Comparison of ENCODE assay signal across 20 mouse cellular contexts in genomic region chr16:31927412-31927811, GRCm38 (mm10). TPM values are rescaled to one million over a fixed set of nuclear protein-coding genes. Genes with fewer than 3 reads are reported as not detected.
"Had no signal": no experiment of that assay in that cellular context is flagged by ENCODE, and none has a peak within 500 bp of the region (broad histone marks: within the 10 kb centered on the region; RNA-seq: fewer than 3 reads in every experiment).

No protein-coding gene starts in this region.

- H3K4me3 ChIP-seq: neural tube, embryonic 12.5 days; neural tube, embryonic 13.5 days; neural tube, embryonic 15.5 days; stomach, embryonic 15.5 days had no signal

- H3K36me3 ChIP-seq: neural tube, embryonic 12.5 days; neural tube, embryonic 13.5 days; neural tube, embryonic 15.5 days; stomach, embryonic 15.5 days had no signal

- DNase-seq: retina, postnatal 1 day; right cerebral cortex, adult 18-20 months; right cerebral cortex, postnatal 14 days; right cerebral cortex, postnatal 25 days; right cerebral cortex, postnatal 4 days; spleen, adult 18-20 months; thymus, adult 18-20 months; thymus, adult 2 months; thymus, postnatal 14 days; thymus, postnatal 25 days; thymus, postnatal 36 days; thymus, postnatal 4 days had no signal

- H3K27ac ChIP-seq: neural tube, embryonic 12.5 days; neural tube, embryonic 13.5 days; neural tube, embryonic 15.5 days; stomach, embryonic 15.5 days; stomach, postnatal 0 days had no signal

- H3K9me3 ChIP-seq: neural tube, embryonic 12.5 days; neural tube, embryonic 13.5 days; neural tube, embryonic 15.5 days; stomach, embryonic 15.5 days had no signal

- H3K27me3 ChIP-seq: neural tube, embryonic 12.5 days; neural tube, embryonic 13.5 days; neural tube, embryonic 15.5 days; stomach, embryonic 15.5 days had no signal

- H3K4me1 ChIP-seq: neural tube, embryonic 12.5 days; stomach, embryonic 15.5 days had no signal

- H3K9ac ChIP-seq: neural tube, embryonic 12.5 days; neural tube, embryonic 13.5 days; neural tube, embryonic 15.5 days; stomach, embryonic 15.5 days had no signal

- H3K4me2 ChIP-seq: neural tube, embryonic 12.5 days; neural tube, embryonic 13.5 days; neural tube, embryonic 15.5 days; stomach, embryonic 15.5 days had no signal

RNA-seq across cellular contexts. Expression of gene Pigz, which starts 6.2 kb away (rescaled TPM):
- total RNA-seq: neutrophil, adult 5-6 weeks had no signal

RNA-seq across cellular contexts. Expression of gene Meltf, which starts 48.8 kb away (rescaled TPM):
- total RNA-seq: neutrophil, adult 5-6 weeks had no signal
- polyA plus RNA-seq: neural tube, embryonic 11.5 days; small intestine, adult 2 months; stomach, postnatal 0 days had no signal
